Mouse (Mus musculus): Measurements from ENCODE around the gene Hacd2. TPM values are rescaled to one million over a fixed set of nuclear protein-coding genes. Genes with fewer than 3 reads are reported as not detected.

Gene Hacd2
- polyA plus RNA-seq (2015; fragmentation: Nextera tagmentation; extraction: Ambion mirVana), result 40.8 and 42.2 TPM in 2 replicates

DNA sequence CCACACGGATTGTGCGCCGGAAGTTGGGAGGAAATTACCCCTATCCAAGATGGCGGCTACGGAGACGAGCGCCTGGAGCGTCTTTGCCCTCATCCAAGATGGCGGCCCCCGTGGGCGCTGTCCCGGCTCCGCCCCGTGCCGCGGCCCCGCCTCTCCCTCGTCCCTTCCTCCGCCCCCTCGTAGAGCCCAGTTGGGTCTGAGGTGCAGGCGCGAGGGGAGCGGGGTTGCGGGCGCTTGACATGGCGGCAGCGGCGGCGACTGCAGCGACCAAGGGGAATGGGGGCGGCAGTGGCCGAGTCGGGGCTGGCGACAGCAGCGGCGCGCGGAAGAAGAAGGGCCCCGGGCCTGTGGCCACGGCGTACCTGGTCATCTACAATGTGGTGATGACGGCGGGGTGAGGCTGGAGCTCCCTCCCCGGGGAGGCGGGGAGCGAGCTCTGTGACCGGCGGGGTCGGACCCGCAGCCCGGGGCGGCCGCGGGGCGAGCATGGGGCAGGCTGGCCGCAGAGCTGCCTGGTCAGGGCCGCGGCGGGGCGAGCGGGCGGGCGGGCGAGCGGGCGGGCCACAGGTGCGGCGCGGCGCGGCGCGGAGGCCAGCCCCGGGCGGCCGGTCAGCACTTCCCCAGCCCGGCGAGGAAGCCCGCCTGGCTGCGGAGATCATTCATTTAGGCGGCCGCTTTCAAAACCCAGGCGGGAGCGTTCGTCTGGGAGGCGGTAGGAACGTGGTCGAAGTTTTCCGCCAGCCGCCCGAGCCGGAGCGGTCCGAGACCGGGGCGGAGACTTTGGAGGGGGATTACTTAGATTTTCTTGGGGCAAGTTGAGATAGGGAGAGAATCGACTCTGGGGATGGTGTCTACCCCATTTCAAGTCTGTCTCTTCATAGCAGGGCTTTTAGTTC is at the start of gene Hacd2:
TSS of gene Hacd2 (plus strand) at position 187 of the 896 bp plus-strand sequence.
- H3K36me3 ChIP-seq (ENCODE audit: poor library complexity, severe bottlenecking), result peaks cover 4% of the 10 kb centered on the region; the same call in 1 of the 2 replicates
- peak within 1 kb of the TSS; percentile 57 for H3K27ac ChIP-seq
- ATAC-seq, result peak; percentile 98
- H3K9ac ChIP-seq, result peak within 1 kb of the TSS; percentile 91
- H3K4me2 ChIP-seq, result peak within 1 kb of the TSS; percentile 68
- peaks cover 33% of the 10 kb centered on the region for H3K27me3 ChIP-seq
- H3K4me3 ChIP-seq, result peak within 1 kb of the TSS; percentile 92
- H3K4me1 ChIP-seq, result peaks cover 3% of the 10 kb centered on the region; the same call in 1 of the 2 replicates
- no peaks in the 10 kb centered on the region for H3K9me3 ChIP-seq (replicated peaks)
- under 1% methylated on average over 41 of the region's 97 CpGs for WGBS

DNA sequence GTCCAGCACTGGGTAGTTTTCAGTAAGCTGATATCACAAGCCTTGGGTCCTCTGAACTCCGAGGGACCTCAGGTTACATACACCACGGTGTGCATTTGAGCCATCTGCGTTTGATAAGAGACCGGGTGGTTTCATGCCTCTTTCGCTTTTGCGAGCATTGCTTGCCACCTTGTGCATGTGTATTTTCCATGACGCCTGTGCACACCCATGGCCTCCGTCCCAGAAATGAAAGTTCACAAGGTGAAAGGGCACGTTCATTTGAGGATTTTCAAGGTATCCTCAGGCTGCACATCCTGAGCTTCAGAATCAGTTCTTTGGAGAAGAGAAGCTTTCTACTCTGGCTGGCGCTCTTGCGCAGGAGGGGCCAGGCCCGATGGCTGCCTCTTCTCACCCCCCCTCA is 49.8 kb upstream of the Hacd2 start:
- no peak overlapping the region for H3K4me2 ChIP-seq
- ATAC-seq, result no peak
- no peak overlapping the region for H3K4me3 ChIP-seq
- no peaks in the 10 kb centered on the region for H3K4me1 ChIP-seq
- 89% methylated on average over 12 of the region's 12 CpGs for WGBS
- H3K9me3 ChIP-seq (replicated peaks), result no peaks in the 10 kb centered on the region
- no peaks in the 10 kb centered on the region for H3K27me3 ChIP-seq
- no peaks in the 10 kb centered on the region for H3K36me3 ChIP-seq (ENCODE audit: poor library complexity, severe bottlenecking)
- no peak overlapping the region for H3K27ac ChIP-seq
- H3K9ac ChIP-seq, result no peak overlapping the region

DNA sequence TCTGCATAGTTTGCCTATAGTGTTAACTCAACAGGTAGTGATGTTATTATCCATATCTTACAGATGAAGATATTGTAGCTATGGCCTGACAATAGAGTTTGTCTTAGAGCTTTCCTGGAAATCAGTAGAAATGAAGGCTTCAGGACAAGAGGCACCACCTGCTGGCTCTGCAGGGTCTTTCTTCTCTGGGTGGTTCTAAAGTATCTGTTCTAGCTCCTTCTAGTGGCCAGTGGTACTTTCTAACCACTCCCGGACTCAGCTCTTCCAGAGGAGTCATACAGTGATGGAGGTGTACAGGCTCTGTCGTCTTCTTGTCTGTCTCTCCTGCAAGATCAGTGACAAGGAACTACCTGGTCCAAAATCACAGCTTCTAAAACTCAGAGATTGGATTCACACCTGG is 46.7 kb upstream of the Hacd2 start:
- Histone ChIP-seq H3K4me3 (no peak overlapping the region), H3K36me3 (ENCODE audit: poor library complexity, severe bottlenecking) (no peaks in the 10 kb centered on the region), H3K9ac (no peak overlapping the region), H3K27me3 (no peaks in the 10 kb centered on the region), H3K27ac (no peak overlapping the region), H3K4me2 (no peak overlapping the region), H3K9me3 (replicated peaks) (no peaks in the 10 kb centered on the region), H3K4me1 (no peaks in the 10 kb centered on the region)
- no peak for ATAC-seq
- 70% methylated on average over 2 of the region's 2 CpGs for WGBS

DNA sequence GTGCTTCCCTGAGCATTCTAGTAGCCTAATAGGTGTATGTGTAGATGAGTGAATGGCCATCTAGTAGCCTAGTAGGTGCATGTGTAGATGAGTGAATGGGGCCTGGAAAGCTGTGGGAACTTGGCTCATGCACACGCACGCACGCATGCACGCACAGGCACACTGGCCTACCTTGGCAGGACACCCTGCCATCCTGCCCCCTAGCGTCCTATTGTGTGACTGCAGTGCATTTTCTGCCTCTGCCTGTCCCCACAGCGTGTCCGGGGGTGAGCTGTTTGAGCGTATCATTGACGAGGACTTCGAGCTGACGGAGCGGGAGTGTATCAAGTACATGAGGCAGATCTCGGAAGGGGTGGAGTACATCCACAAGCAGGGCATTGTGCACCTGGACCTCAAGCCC is 45.6 kb upstream of the Hacd2 start:
- no peak for ATAC-seq
- Histone ChIP-seq H3K4me2 (no peak overlapping the region), H3K4me1 (no peaks in the 10 kb centered on the region), H3K4me3 (no peak overlapping the region), H3K27me3 (no peaks in the 10 kb centered on the region), H3K9me3 (replicated peaks) (no peaks in the 10 kb centered on the region), H3K27ac (no peak overlapping the region), H3K36me3 (ENCODE audit: poor library complexity, severe bottlenecking) (no peaks in the 10 kb centered on the region), H3K9ac (no peak overlapping the region)
- 79% methylated on average over 13 of the region's 13 CpGs for WGBS

DNA sequence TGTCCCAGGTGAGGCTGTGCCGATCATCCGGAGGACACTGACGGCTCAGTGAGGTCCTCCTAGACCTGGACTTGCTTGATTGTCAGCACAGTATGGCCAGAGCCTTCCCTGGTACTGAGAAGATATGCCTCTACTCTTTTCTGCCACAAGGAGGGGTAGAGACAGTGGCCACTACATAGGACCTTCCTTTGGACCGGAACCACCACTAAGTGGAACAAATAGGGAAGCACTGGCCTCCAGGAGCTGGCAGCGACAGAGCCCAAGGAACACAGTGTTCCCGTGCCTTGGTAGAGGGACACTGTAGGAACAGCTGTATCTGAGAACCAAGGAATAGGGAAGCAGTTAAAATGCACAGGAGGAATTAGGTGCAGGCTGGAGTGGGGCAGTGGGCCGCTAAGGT is 44.2 kb upstream of the Hacd2 start:
- Histone ChIP-seq H3K4me3 (no peak overlapping the region), H3K4me1 (no peaks in the 10 kb centered on the region)
- WGBS, result 93% methylated on average over 7 of the region's 7 CpGs

DNA sequence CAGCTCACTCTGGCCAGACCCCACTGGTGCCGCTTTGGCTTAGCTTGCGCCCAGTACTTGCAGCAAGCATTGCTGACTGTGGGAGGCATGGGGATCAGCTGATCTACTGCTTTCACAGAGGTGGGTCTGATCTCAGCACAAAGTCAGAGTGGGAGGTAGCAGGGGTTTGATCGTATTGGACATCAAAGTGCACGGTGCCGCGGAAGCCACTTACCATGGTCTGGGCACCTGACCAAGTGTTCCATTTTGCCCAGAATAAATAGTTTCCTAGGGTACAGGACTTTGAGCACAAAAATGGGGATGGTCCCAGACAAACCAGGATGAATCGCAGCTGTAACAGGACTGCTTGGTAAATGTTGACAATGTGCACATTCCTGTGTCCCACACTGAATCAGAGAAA is 41.2 kb upstream of the Hacd2 start:
- Histone ChIP-seq H3K9ac (no peak overlapping the region), H3K4me3 (no peak overlapping the region), H3K4me2 (no peak overlapping the region), H3K4me1 (peaks cover 5% of the 10 kb centered on the region), H3K27ac (no peak overlapping the region), H3K36me3 (ENCODE audit: poor library complexity, severe bottlenecking) (no peaks in the 10 kb centered on the region), H3K9me3 (replicated peaks) (no peaks in the 10 kb centered on the region), H3K27me3 (no peaks in the 10 kb centered on the region)
- ATAC-seq, result no peak
- 82% methylated on average over 7 of the region's 7 CpGs for whole genome bisulfite sequencing

More for the DNA sequence above, 44.2 kb upstream of the Hacd2 start:
- no peak for ATAC-seq
- Histone ChIP-seq H3K9ac (no peak overlapping the region), H3K36me3 (ENCODE audit: poor library complexity, severe bottlenecking) (no peaks in the 10 kb centered on the region), H3K4me2 (no peak overlapping the region), H3K9me3 (replicated peaks) (no peaks in the 10 kb centered on the region), H3K27ac (no peak overlapping the region), H3K27me3 (no peaks in the 10 kb centered on the region)

DNA sequence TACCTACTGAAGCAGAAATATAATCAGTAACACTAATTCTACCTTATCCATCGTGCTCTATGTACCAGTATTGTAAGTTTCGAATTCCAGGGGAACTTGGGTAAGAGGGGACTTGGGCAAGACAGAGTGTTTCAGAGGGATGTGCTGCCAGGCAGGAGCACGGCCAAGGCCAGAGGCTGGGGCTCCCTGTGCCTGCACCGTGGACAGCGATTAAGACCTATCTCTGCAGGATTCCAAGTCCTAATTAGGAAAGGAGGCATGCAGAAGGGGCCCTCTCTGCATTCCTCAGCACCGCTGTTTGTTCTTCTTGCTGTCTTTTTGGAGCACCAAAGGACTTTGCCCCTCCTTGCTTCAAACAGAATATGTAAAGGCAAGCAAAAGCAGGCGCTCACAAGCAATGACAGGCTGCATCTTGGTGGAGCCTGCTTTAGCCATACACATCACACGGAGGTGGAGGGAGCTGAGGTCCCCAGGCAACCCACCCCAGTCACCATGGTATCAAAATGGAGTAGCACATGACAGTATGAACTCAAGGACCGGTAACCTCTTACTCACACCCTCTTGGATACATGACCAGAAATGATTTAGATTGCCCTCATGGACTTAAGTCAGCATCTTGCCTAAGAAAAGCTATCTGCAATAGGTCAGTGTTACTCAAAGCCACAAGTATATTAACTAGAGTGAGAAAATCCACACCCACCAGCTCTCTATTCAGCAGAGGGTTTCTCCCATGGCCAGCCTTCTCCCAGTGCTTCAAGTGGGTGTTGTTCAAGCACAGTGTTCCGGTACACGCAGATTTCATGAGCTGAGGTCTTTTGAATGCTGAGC is 37.8 kb upstream of the Hacd2 start:
- WGBS, result 39% methylated on average over 11 of the region's 11 CpGs
- H3K4me1 ChIP-seq, result peaks cover 5% of the 10 kb centered on the region
- ATAC-seq, result no peak
- H3K9me3 ChIP-seq (replicated peaks), result no peaks in the 10 kb centered on the region
- no peak overlapping the region for H3K4me2 ChIP-seq
- H3K27ac ChIP-seq, result no peak overlapping the region
- H3K4me3 ChIP-seq, result no peak overlapping the region
- no peaks in the 10 kb centered on the region for H3K27me3 ChIP-seq
- no peaks in the 10 kb centered on the region for H3K36me3 ChIP-seq (ENCODE audit: poor library complexity, severe bottlenecking)
- H3K9ac ChIP-seq, result no peak overlapping the region

DNA sequence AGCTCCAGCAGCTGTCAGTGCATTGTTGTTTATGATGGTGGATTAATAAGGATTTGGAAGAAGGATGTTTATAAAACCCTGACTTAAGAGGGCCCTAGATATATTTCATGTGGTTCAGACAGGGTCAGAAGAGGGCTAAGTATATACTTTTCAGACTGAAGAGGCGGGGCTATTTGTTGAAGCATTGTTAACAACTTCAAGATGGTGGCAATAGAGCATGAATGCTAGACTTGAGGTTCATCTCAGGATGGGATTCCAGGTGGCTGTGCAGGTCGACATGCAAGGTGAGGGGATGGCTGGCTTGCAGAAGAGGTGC is 37.2 kb upstream of the Hacd2 start:
- Histone ChIP-seq H3K27me3 (no peaks in the 10 kb centered on the region), H3K9me3 (replicated peaks) (no peaks in the 10 kb centered on the region), H3K36me3 (ENCODE audit: poor library complexity, severe bottlenecking) (no peaks in the 10 kb centered on the region), H3K4me3 (no peak overlapping the region), H3K4me1 (peaks cover 5% of the 10 kb centered on the region), H3K9ac (no peak overlapping the region), H3K27ac (no peak overlapping the region), H3K4me2 (no peak overlapping the region)
- ATAC-seq, result no peak
- 84% methylated on average over 2 of the region's 2 CpGs for WGBS

DNA sequence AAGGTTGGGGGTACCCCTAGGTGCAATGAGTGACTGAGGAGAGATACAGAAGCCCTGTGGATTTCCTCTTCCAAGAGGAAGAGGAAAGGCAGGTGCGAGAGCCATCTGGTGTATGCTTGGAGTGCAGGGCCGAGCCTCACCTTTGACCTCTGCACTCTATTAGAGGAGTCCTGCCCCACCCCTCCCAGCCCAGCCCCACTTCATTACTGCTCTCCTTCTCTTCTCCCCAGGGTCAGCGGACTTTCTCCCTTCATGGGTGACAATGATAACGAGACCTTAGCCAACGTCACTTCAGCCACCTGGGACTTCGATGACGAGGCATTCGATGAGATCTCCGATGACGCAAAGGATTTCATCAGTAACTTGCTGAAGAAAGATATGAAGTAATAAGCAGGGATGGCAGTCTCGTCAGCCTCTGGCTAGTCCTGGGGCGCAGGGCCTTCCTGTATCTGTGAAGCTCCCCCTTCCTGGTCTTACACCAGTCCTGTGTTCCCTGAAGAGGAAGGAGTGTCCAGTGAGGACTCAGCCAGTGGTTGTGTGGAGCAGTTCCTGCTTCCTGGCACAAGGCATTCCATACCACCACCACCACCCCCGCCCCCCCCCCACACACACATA is 35.9 kb upstream of the Hacd2 start:
- WGBS, result 92% methylated on average over 13 of the region's 13 CpGs
- H3K9ac ChIP-seq, result no peak overlapping the region
- H3K9me3 ChIP-seq (replicated peaks), result no peaks in the 10 kb centered on the region

DNA sequence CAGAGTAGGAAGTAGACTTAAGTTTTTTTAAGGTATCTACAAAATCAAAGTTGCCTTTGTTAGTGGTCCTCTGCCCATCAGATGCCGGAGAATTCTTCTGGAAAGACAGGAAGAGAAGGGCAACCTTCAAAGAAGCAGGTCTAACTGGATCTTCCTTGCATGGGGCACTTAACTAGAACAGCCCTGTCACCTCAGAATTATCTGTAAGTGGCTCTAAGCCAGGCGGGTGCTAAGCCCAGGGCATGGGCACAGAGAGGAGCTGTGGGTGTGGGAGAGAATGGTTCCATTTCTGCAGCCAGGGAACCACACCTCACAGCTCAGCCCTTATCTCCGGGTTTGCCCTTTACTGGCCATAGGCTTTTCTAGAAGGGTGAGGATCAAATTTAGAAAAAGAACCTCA is 30.9 kb upstream of the Hacd2 start:
- Histone ChIP-seq H3K9ac (no peak overlapping the region), H3K27ac (no peak overlapping the region), H3K4me3 (no peak overlapping the region), H3K27me3 (no peaks in the 10 kb centered on the region), H3K9me3 (replicated peaks) (no peaks in the 10 kb centered on the region), H3K4me2 (no peak overlapping the region), H3K4me1 (peaks cover 5% of the 10 kb centered on the region; the same call in 1 of the 2 replicates), H3K36me3 (ENCODE audit: poor library complexity, severe bottlenecking) (no peaks in the 10 kb centered on the region)
- 93% methylated on average over 3 of the region's 3 CpGs for WGBS
- no peak for ATAC-seq

More for the DNA sequence above, 35.9 kb upstream of the Hacd2 start:
- Histone ChIP-seq H3K36me3 (ENCODE audit: poor library complexity, severe bottlenecking) (no peaks in the 10 kb centered on the region), H3K27ac (no peak overlapping the region), H3K4me1 (peaks cover 5% of the 10 kb centered on the region), H3K27me3 (no peaks in the 10 kb centered on the region), H3K4me3 (no peak overlapping the region), H3K4me2 (no peak overlapping the region)
- ATAC-seq, result no peak

DNA sequence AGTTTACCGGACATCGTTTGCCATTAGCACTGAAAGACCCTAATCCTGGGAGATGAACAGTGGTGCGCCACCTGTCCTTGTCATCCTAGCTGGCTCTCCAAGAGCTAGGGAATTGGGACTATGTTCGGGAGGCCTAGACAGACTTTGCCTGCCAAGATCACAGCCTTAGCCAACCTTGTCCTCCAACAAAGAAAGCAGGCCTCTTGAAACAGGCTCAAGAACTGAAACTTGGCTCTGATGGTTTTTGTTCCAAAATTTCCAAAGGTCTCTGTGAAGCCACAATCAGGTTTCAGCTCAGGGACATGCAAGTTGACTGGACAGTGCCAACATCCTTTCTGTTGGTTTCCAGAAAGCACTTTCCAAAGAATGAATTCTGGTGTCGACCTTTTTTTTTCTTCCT is 29.4 kb upstream of the Hacd2 start:
- WGBS, result 85% methylated on average over 5 of the region's 5 CpGs
- no peaks in the 10 kb centered on the region for H3K9me3 ChIP-seq (replicated peaks)
- H3K4me2 ChIP-seq, result no peak overlapping the region
- no peak for ATAC-seq
- peaks cover 5% of the 10 kb centered on the region; the same call in 1 of the 2 replicates for H3K4me1 ChIP-seq
- no peaks in the 10 kb centered on the region for H3K36me3 ChIP-seq (ENCODE audit: poor library complexity, severe bottlenecking)
- no peaks in the 10 kb centered on the region for H3K27me3 ChIP-seq
- no peak overlapping the region for H3K27ac ChIP-seq
- H3K4me3 ChIP-seq, result no peak overlapping the region
- H3K9ac ChIP-seq, result no peak overlapping the region
